Comparison of ENCODE assay signal across 16 mouse cellular contexts in the genomic region with DNA sequence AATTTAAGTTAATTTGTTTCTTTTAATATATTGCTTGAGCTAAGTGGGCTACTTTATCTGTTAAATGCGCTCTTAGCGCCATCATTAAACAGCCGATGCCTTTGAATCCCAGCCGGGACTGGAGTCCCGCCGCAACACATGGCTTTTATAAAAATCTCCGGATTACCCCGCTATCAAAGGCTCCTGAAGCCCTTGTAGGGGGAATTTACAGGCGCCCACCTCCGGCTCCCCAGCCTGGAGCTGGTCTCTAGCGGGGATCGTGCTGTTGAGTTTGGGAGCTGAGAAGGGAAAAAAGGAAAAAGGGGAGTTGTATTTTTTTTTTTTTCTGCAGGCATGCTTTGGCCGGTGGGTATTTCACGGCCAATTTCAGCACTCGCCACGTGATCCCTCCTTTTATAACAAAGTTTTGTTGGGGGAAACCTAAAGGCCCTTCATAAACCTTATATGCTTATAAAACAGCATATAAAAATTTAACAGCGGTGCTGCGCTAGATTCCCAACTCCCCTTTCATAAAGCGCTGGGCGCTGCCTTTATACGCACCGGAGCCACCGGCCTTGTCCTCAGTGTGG. TPM values are rescaled to one million over a fixed set of nuclear protein-coding genes. Genes with fewer than 3 reads are reported as not detected.
A peak's percentile ranks its signal among the peaks of the same experiment; 100 is the strongest.
DNase-seq lines count a peak whose midpoint lies in the region; ATAC-seq and TF ChIP-seq lines count a peak whose summit lies in the region.
"Had no signal": no experiment of that assay in that cellular context is flagged by ENCODE, and none has a peak within 500 bp of the region (broad histone marks: within the 10 kb centered on the region; RNA-seq: fewer than 3 reads in every experiment).

No protein-coding gene starts in this region.

- ATAC-seq in heart, embryonic 11.5 days (replicated peaks; ENCODE audit: insufficient number of reproducible peaks, low FRiP score, low TSS enrichment): no peak
- no peak for ATAC-seq in midbrain, embryonic 11.5 days (ENCODE audit: low FRiP score)
- ATAC-seq in midbrain, postnatal 0 days (ENCODE audit: low FRiP score): no peak
- no peak for ATAC-seq in kidney, postnatal 0 days (replicated peaks; ENCODE audit: low FRiP score, low read depth)
- ATAC-seq in stomach, embryonic 16.5 days (ENCODE audit: insufficient read depth, low FRiP score): no peak
- ATAC-seq: CD4-positive, CD25-positive, alpha-beta regulatory T cell, adult 4 months; forebrain, postnatal 0 days had no signal

- peaks cover 5% of the 10 kb centered on the region; the same call in 1 of the 2 replicates for H3K4me1 ChIP-seq in heart, embryonic 11.5 days (ENCODE audit: control insufficient read depth, insufficient read depth, low read length)
- no peaks in the 10 kb centered on the region for H3K4me1 ChIP-seq in midbrain, embryonic 11.5 days (ENCODE audit: control insufficient read depth, insufficient read depth, low read length)
- H3K4me1 ChIP-seq in midbrain, postnatal 0 days (ENCODE audit: insufficient read depth, low read length): no peaks in the 10 kb centered on the region
- H3K4me1 ChIP-seq in kidney, postnatal 0 days (replicated peaks; ENCODE audit: insufficient read depth, low read length): peaks cover 19% of the 10 kb centered on the region
- H3K4me1 ChIP-seq in stomach, embryonic 16.5 days (ENCODE audit: control insufficient read depth, insufficient read depth, low read length): peaks cover 8% of the 10 kb centered on the region

- DNase-seq in heart, adult 9 months (ENCODE audit: low spot score in 2 of 2): no peak
- peak; percentile 93 for DNase-seq in midbrain, embryonic 11.5 days (ENCODE audit: low spot score, missing footprints)
- no peak for DNase-seq in midbrain, postnatal 0 days (ENCODE audit: low spot score)
- no peak for DNase-seq in kidney, postnatal 0 days (ENCODE audit: low spot score)
- no peak for DNase-seq in left cerebral cortex, adult 9 months (ENCODE audit: low spot score in 2 of 2)
- no peak for DNase-seq in layer of hippocampus, postnatal 25 days (ENCODE audit: extremely low spot score in 1 of 2, low spot score in 1 of 2)
- DNase-seq: forebrain, postnatal 0 days; retina, postnatal 1 day had no signal

- H3K9ac ChIP-seq in heart, embryonic 11.5 days (ENCODE audit: low read depth, low read length): no peak overlapping the region
- H3K9ac ChIP-seq in midbrain, embryonic 11.5 days (ENCODE audit: low read length): no peak overlapping the region
- H3K9ac ChIP-seq in midbrain, postnatal 0 days (replicated peaks; ENCODE audit: low read length, poor library complexity, severe bottlenecking): no peak overlapping the region
- H3K9ac ChIP-seq in kidney, postnatal 0 days (ENCODE audit: low read depth, low read length): peak overlapping the region; percentile 93
- no peak overlapping the region for H3K9ac ChIP-seq in stomach, embryonic 16.5 days (ENCODE audit: low read length)
- H3K9ac ChIP-seq: forebrain, postnatal 0 days; liver, embryonic 14.5 days; midbrain, embryonic 12.5 days had no signal

- WGBS in heart, embryonic 11.5 days (ENCODE audit: insufficient replicate concordance): 2% methylated on average over 23 of the region's 23 CpGs
- WGBS in midbrain, embryonic 11.5 days: 1% methylated on average over 23 of the region's 23 CpGs
- WGBS in midbrain, postnatal 0 days: 2% methylated on average over 23 of the region's 23 CpGs
- WGBS in kidney, postnatal 0 days: 4% methylated on average over 23 of the region's 23 CpGs
- 3% methylated on average over 23 of the region's 23 CpGs for WGBS in stomach, embryonic 16.5 days

- H3K4me3 ChIP-seq in heart, embryonic 11.5 days (ENCODE audit: low read depth, low read length): peak overlapping the region; percentile 25
- H3K4me3 ChIP-seq in midbrain, embryonic 11.5 days (ENCODE audit: low read depth, low read length): no peak overlapping the region
- H3K4me3 ChIP-seq in midbrain, postnatal 0 days (ENCODE audit: low read depth, low read length): no peak overlapping the region
- H3K4me3 ChIP-seq in kidney, postnatal 0 days (replicated peaks; ENCODE audit: low read depth, low read length): peak overlapping the region; percentile 72
- H3K4me3 ChIP-seq in stomach, embryonic 16.5 days (replicated peaks; ENCODE audit: low read length): peak overlapping the region; percentile 20; the same call in 1 of the 2 replicates
- H3K4me3 ChIP-seq: midbrain, embryonic 12.5 days had no signal

- H3K27ac ChIP-seq in heart, embryonic 11.5 days (ENCODE audit: low read depth, low read length): no peak overlapping the region
- no peak overlapping the region for H3K27ac ChIP-seq in midbrain, embryonic 11.5 days (ENCODE audit: low read depth, low read length)
- no peak overlapping the region for H3K27ac ChIP-seq in midbrain, postnatal 0 days (ENCODE audit: low read depth, low read length)
- H3K27ac ChIP-seq in kidney, postnatal 0 days: peak overlapping the region; percentile 88
- H3K27ac ChIP-seq in stomach, embryonic 16.5 days (ENCODE audit: low read length): no peak overlapping the region
- H3K27ac ChIP-seq: liver, embryonic 14.5 days; midbrain, embryonic 12.5 days had no signal

- no peak for TF ChIP-seq CTCF in midbrain, postnatal 0 days (IDR thresholded peaks at IDR 0.05)
- no peak for TF ChIP-seq CTCF in kidney, postnatal 0 days (IDR thresholded peaks at IDR 0.05; ENCODE audit: low read depth)

- H3K27me3 ChIP-seq in heart, embryonic 11.5 days (ENCODE audit: control insufficient read depth, insufficient read depth, low read length): peaks cover 97% of the 10 kb centered on the region
- peaks cover 99% of the 10 kb centered on the region for H3K27me3 ChIP-seq in midbrain, embryonic 11.5 days (ENCODE audit: control insufficient read depth, insufficient read depth, low read length)
- H3K27me3 ChIP-seq in midbrain, postnatal 0 days (ENCODE audit: insufficient read depth, low read length): peaks cover 97% of the 10 kb centered on the region
- no peaks in the 10 kb centered on the region for H3K27me3 ChIP-seq in kidney, postnatal 0 days (ENCODE audit: insufficient read depth, low read length)
- H3K27me3 ChIP-seq in stomach, embryonic 16.5 days (ENCODE audit: control insufficient read depth, insufficient read depth, low read length): peaks cover 97% of the 10 kb centered on the region

- peak overlapping the region; percentile 27; the same call in 1 of the 2 replicates for H3K4me2 ChIP-seq in heart, embryonic 11.5 days
- no peak overlapping the region for H3K4me2 ChIP-seq in midbrain, embryonic 11.5 days
- no peak overlapping the region for H3K4me2 ChIP-seq in midbrain, postnatal 0 days (ENCODE audit: low read depth, low read length, poor library complexity, severe bottlenecking)
- peak overlapping the region; percentile 90 for H3K4me2 ChIP-seq in kidney, postnatal 0 days (ENCODE audit: low read length)
- no peak overlapping the region for H3K4me2 ChIP-seq in stomach, embryonic 16.5 days (ENCODE audit: low read depth, low read length)
- H3K4me2 ChIP-seq: midbrain, embryonic 12.5 days had no signal

- no peaks in the 10 kb centered on the region for H3K9me3 ChIP-seq in heart, embryonic 11.5 days (replicated peaks; ENCODE audit: control insufficient read depth, low read length)
- H3K9me3 ChIP-seq in midbrain, embryonic 11.5 days (ENCODE audit: control insufficient read depth, low read length): no peaks in the 10 kb centered on the region
- no peaks in the 10 kb centered on the region for H3K9me3 ChIP-seq in midbrain, postnatal 0 days (ENCODE audit: low read length)
- no peaks in the 10 kb centered on the region for H3K9me3 ChIP-seq in kidney, postnatal 0 days (replicated peaks; ENCODE audit: low read length)
- no peaks in the 10 kb centered on the region for H3K9me3 ChIP-seq in stomach, embryonic 16.5 days (replicated peaks; ENCODE audit: control insufficient read depth, low read length)
- H3K9me3 ChIP-seq: midbrain, embryonic 12.5 days had no signal

- H3K36me3 ChIP-seq in heart, embryonic 11.5 days (ENCODE audit: control insufficient read depth, insufficient read depth, low read length): no peaks in the 10 kb centered on the region
- H3K36me3 ChIP-seq in midbrain, embryonic 11.5 days (ENCODE audit: control insufficient read depth, insufficient read depth, low read length): no peaks in the 10 kb centered on the region
- H3K36me3 ChIP-seq in midbrain, postnatal 0 days (ENCODE audit: insufficient read depth, low read length): no peaks in the 10 kb centered on the region
- no peaks in the 10 kb centered on the region for H3K36me3 ChIP-seq in kidney, postnatal 0 days (ENCODE audit: insufficient read depth, low read length)
- no peaks in the 10 kb centered on the region for H3K36me3 ChIP-seq in stomach, embryonic 16.5 days (ENCODE audit: control insufficient read depth, insufficient read depth, low read length)
- H3K36me3 ChIP-seq: midbrain, embryonic 12.5 days had no signal

RNA-seq across cellular contexts. Expression of a gene that starts 1.1 kb away (rescaled TPM):
- polyA plus RNA-seq in heart, embryonic 11.5 days (2014; fragmentation: Nextera tagmentation; extraction: Ambion mirVana): not detected in 2 replicates
- not detected in 2 replicates for polyA plus RNA-seq in midbrain, embryonic 11.5 days (2014; fragmentation: Nextera tagmentation; extraction: Ambion mirVana)
- not detected in 2 replicates for total RNA-seq in midbrain, postnatal 0 days (2014; rRNA removed)
- not detected in 2 replicates for polyA plus RNA-seq in midbrain, postnatal 0 days (2015; fragmentation: Nextera tagmentation; extraction: Ambion mirVana)
- polyA plus RNA-seq in kidney, postnatal 0 days (2015; fragmentation: Nextera tagmentation; extraction: Ambion mirVana): 24.7 and 27.7 TPM in 2 replicates
- 0.45 TPM in 1 of 2 replicates, not detected in the other for polyA plus RNA-seq in stomach, embryonic 16.5 days (2015; fragmentation: Nextera tagmentation; extraction: Ambion mirVana)
- not detected for total RNA-seq in layer of hippocampus, postnatal 25 days (2021)
- total RNA-seq: common myeloid progenitor, adult 5-6 weeks; forebrain, postnatal 0 days; heart, postnatal 36 days; layer of hippocampus, adult 18-20 months had no signal
- polyA plus RNA-seq: CD4-positive, CD25-positive, alpha-beta regulatory T cell, adult 4 months; forebrain, postnatal 0 days; liver, embryonic 14.5 days; midbrain, embryonic 12.5 days had no signal

RNA-seq across cellular contexts. Expression of a gene that starts 3.9 kb away (rescaled TPM):
- 0.20 and 0.97 TPM in 2 replicates for polyA plus RNA-seq in heart, embryonic 11.5 days (2014; fragmentation: Nextera tagmentation; extraction: Ambion mirVana)
- not detected in 2 replicates for polyA plus RNA-seq in midbrain, embryonic 11.5 days (2014; fragmentation: Nextera tagmentation; extraction: Ambion mirVana)
- not detected in 2 replicates for total RNA-seq in midbrain, postnatal 0 days (2014; rRNA removed)
- polyA plus RNA-seq in midbrain, postnatal 0 days (2015; fragmentation: Nextera tagmentation; extraction: Ambion mirVana): not detected in 2 replicates
- polyA plus RNA-seq in kidney, postnatal 0 days (2015; fragmentation: Nextera tagmentation; extraction: Ambion mirVana): 175 and 183 TPM in 2 replicates
- polyA plus RNA-seq in stomach, embryonic 16.5 days (2015; fragmentation: Nextera tagmentation; extraction: Ambion mirVana): 0.18 and 2.8 TPM in 2 replicates
- not detected for total RNA-seq in layer of hippocampus, postnatal 25 days (2021)
- total RNA-seq: forebrain, postnatal 0 days; heart, postnatal 36 days; layer of hippocampus, adult 18-20 months had no signal
- polyA plus RNA-seq: CD4-positive, CD25-positive, alpha-beta regulatory T cell, adult 4 months; forebrain, postnatal 0 days; midbrain, embryonic 12.5 days had no signal

RNA-seq across cellular contexts. Expression of a gene that starts 13.7 kb away (rescaled TPM):
- polyA plus RNA-seq in heart, embryonic 11.5 days (2014; fragmentation: Nextera tagmentation; extraction: Ambion mirVana): 0.13 and 0.29 TPM in 2 replicates
- polyA plus RNA-seq in midbrain, embryonic 11.5 days (2014; fragmentation: Nextera tagmentation; extraction: Ambion mirVana): not detected in 2 replicates
- not detected in 2 replicates for total RNA-seq in midbrain, postnatal 0 days (2014; rRNA removed)
- not detected in 2 replicates for polyA plus RNA-seq in midbrain, postnatal 0 days (2015; fragmentation: Nextera tagmentation; extraction: Ambion mirVana)
- polyA plus RNA-seq in kidney, postnatal 0 days (2015; fragmentation: Nextera tagmentation; extraction: Ambion mirVana): 57.3 and 57.8 TPM in 2 replicates
- 0.50 and 1.2 TPM in 2 replicates for polyA plus RNA-seq in stomach, embryonic 16.5 days (2015; fragmentation: Nextera tagmentation; extraction: Ambion mirVana)
- not detected for total RNA-seq in layer of hippocampus, postnatal 25 days (2021)
- total RNA-seq: forebrain, postnatal 0 days; heart, postnatal 36 days; layer of hippocampus, adult 18-20 months had no signal
- polyA plus RNA-seq: forebrain, postnatal 0 days; midbrain, embryonic 12.5 days had no signal

RNA-seq across cellular contexts. Expression of a gene that starts 16.1 kb away (rescaled TPM):
- 0.20 TPM in 1 of 2 replicates, not detected in the other for polyA plus RNA-seq in heart, embryonic 11.5 days (2014; fragmentation: Nextera tagmentation; extraction: Ambion mirVana)
- polyA plus RNA-seq in midbrain, embryonic 11.5 days (2014; fragmentation: Nextera tagmentation; extraction: Ambion mirVana): not detected in 2 replicates
- not detected in 2 replicates for total RNA-seq in midbrain, postnatal 0 days (2014; rRNA removed)
- polyA plus RNA-seq in midbrain, postnatal 0 days (2015; fragmentation: Nextera tagmentation; extraction: Ambion mirVana): not detected in 2 replicates
- not detected in 2 replicates for polyA plus RNA-seq in kidney, postnatal 0 days (2015; fragmentation: Nextera tagmentation; extraction: Ambion mirVana)
- 0.12 TPM in 1 of 2 replicates, not detected in the other for polyA plus RNA-seq in stomach, embryonic 16.5 days (2015; fragmentation: Nextera tagmentation; extraction: Ambion mirVana)
- not detected for total RNA-seq in layer of hippocampus, postnatal 25 days (2021)
- total RNA-seq: common myeloid progenitor, adult 5-6 weeks; forebrain, postnatal 0 days; heart, postnatal 36 days; layer of hippocampus, adult 18-20 months had no signal
- polyA plus RNA-seq: CD4-positive, CD25-positive, alpha-beta regulatory T cell, adult 4 months; forebrain, postnatal 0 days; midbrain, embryonic 12.5 days had no signal

RNA-seq across cellular contexts. Expression of a gene that starts 22.9 kb away (rescaled TPM):
- 0.49 TPM in 2 replicates for polyA plus RNA-seq in heart, embryonic 11.5 days (2014; fragmentation: Nextera tagmentation; extraction: Ambion mirVana)
- 0.14 TPM in 1 of 2 replicates, not detected in the other for polyA plus RNA-seq in midbrain, embryonic 11.5 days (2014; fragmentation: Nextera tagmentation; extraction: Ambion mirVana)
- total RNA-seq in midbrain, postnatal 0 days (2014; rRNA removed): not detected in 2 replicates
- not detected in 2 replicates for polyA plus RNA-seq in midbrain, postnatal 0 days (2015; fragmentation: Nextera tagmentation; extraction: Ambion mirVana)
- 29.7 and 31.7 TPM in 2 replicates for polyA plus RNA-seq in kidney, postnatal 0 days (2015; fragmentation: Nextera tagmentation; extraction: Ambion mirVana)
- 10.8 and 12.3 TPM in 2 replicates for polyA plus RNA-seq in stomach, embryonic 16.5 days (2015; fragmentation: Nextera tagmentation; extraction: Ambion mirVana)
- not detected for total RNA-seq in layer of hippocampus, postnatal 25 days (2021)
- total RNA-seq: forebrain, postnatal 0 days had no signal
- polyA plus RNA-seq: CD4-positive, CD25-positive, alpha-beta regulatory T cell, adult 4 months; forebrain, postnatal 0 days; midbrain, embryonic 12.5 days had no signal

Comparison
In these comparisons a context has a peak if more than half of its experiments do, and no peak if none do; other contexts are left out.
1. H3K4me2 ChIP-seq: peak in heart, embryonic 11.5 days (single experiment) and kidney, postnatal 0 days (single experiment); none in midbrain, embryonic 11.5 days (single experiment), midbrain, postnatal 0 days (single experiment) and stomach, embryonic 16.5 days (single experiment).
2. H3K4me3 ChIP-seq: peak in heart, embryonic 11.5 days (single experiment), kidney, postnatal 0 days (single experiment) and stomach, embryonic 16.5 days (single experiment); none in midbrain, embryonic 11.5 days (single experiment) and midbrain, postnatal 0 days (single experiment).
3. RNA of a gene that starts 1.1 kb away (polyA plus RNA-seq): 24.7 to 27.7 TPM in kidney, postnatal 0 days; not detected in heart, embryonic 11.5 days, 0.45 TPM in stomach, embryonic 16.5 days, not detected in midbrain, embryonic 11.5 days and not detected in midbrain, postnatal 0 days; every median in the first group is over 10 times any median in the second.
4. RNA of a gene that starts 3.9 kb away (polyA plus RNA-seq): 175 to 183 TPM in kidney, postnatal 0 days; 0.20 to 0.97 TPM in heart, embryonic 11.5 days, 0.18 to 2.8 TPM in stomach, embryonic 16.5 days, not detected in midbrain, embryonic 11.5 days and not detected in midbrain, postnatal 0 days; every median in the first group is over 10 times any median in the second.
5. RNA of a gene that starts 13.7 kb away (polyA plus RNA-seq): 57.3 to 57.8 TPM in kidney, postnatal 0 days; 0.50 to 1.2 TPM in stomach, embryonic 16.5 days, 0.13 to 0.29 TPM in heart, embryonic 11.5 days, not detected in midbrain, embryonic 11.5 days and not detected in midbrain, postnatal 0 days; every median in the first group is over 10 times any median in the second.